Mouse (Mus musculus) bone marrow macrophage, adult 2 months (primary cell): ENCODE measurements at regions not wholly inside any gene's neighbourhood (a gene's known extent, or its start where the extent isn't known, plus 50 kb on each side); places are given as distances from the start of the nearest gene placed in this dataset.

Experiments used
- CTCF ChIP-seq: IDR thresholded peaks from 2 replicates; pipeline ENCODE4 v1.5.1; 2012; ENCODE audit warnings: low read depth, mild to moderate bottlenecking, low read length, moderate library complexity
- POLR2A ChIP-seq: IDR thresholded peaks from 2 replicates; pipeline ENCODE4 v1.6.1; 2012; ENCODE audit warnings: mild to moderate bottlenecking, low read depth, low read length, borderline replicate concordance

GRCm38 (mm10) chr8:36338628-36339027 lies 573.0 kb downstream of the Gm19410 start:
- TF ChIP-seq CTCF = no peak
- no peak for TF ChIP-seq POLR2A
